ENCODE assay signal across 9 mouse cellular contexts in genomic region chr10:54117763-54118162, GRCm38 (mm10). TPM values are rescaled to one million over a fixed set of nuclear protein-coding genes. Genes with fewer than 3 reads are reported as not detected.
DNase-seq lines count a peak whose midpoint lies in the region; ATAC-seq and TF ChIP-seq lines count a peak whose summit lies in the region.
"Had no signal": no experiment of that assay in that cellular context is flagged by ENCODE, and none has a peak within 500 bp of the region (broad histone marks: within the 10 kb centered on the region; RNA-seq: fewer than 3 reads in every experiment).

No protein-coding gene starts in this region.

- H3K4me1 ChIP-seq in kidney, embryonic 14.5 days (ENCODE audit: control insufficient read depth, insufficient read depth, low read length), result no peaks in the 10 kb centered on the region
- no peaks in the 10 kb centered on the region for H3K4me1 ChIP-seq in liver, embryonic 15.5 days (replicated peaks)
- peaks cover 15% of the 10 kb centered on the region for H3K4me1 ChIP-seq in spleen, adult 2 months (ENCODE audit: control insufficient read depth, insufficient read depth, insufficient read length)
- H3K4me1 ChIP-seq: hindbrain, embryonic 15.5 days had no signal

- no peaks in the 10 kb centered on the region for H3K36me3 ChIP-seq in kidney, embryonic 14.5 days (ENCODE audit: control insufficient read depth, insufficient read depth, low read length)
- H3K36me3 ChIP-seq in liver, embryonic 15.5 days (replicated peaks), result no peaks in the 10 kb centered on the region
- no peaks in the 10 kb centered on the region for H3K36me3 ChIP-seq in spleen, adult 2 months (ENCODE audit: control insufficient read depth, insufficient read depth, low read length)
- H3K36me3 ChIP-seq: hindbrain, embryonic 15.5 days had no signal

- TF ChIP-seq POLR2A in spleen, adult 2 months (IDR thresholded peaks at IDR 0.05; ENCODE audit: low read depth, low read length), result no peak

- peak; percentile 86 for ATAC-seq in granulocyte monocyte progenitor cell, adult 5-6 weeks (replicated peaks; ENCODE audit: poor library complexity, severe bottlenecking)
- peak; percentile 66; the same call in 1 of the 2 replicates for ATAC-seq in kidney, embryonic 14.5 days (ENCODE audit: low FRiP score, low TSS enrichment)
- peak; percentile 51; the same call in 1 of the 2 replicates for ATAC-seq in liver, embryonic 15.5 days (ENCODE audit: insufficient read depth)

- H3K9me3 ChIP-seq in kidney, embryonic 14.5 days (ENCODE audit: control insufficient read depth, low read length), result no peaks in the 10 kb centered on the region
- H3K9me3 ChIP-seq in liver, embryonic 15.5 days (replicated peaks), result no peaks in the 10 kb centered on the region
- H3K9me3 ChIP-seq: hindbrain, embryonic 15.5 days had no signal

- WGBS in kidney, embryonic 14.5 days, result 63% methylated on average over 4 of the region's 4 CpGs
- 19% methylated on average over 4 of the region's 4 CpGs for WGBS in liver, embryonic 15.5 days (ENCODE audit: insufficient replicate concordance)
- 1% methylated on average over 4 of the region's 4 CpGs for WGBS in spleen, adult 2 months

- H3K4me2 ChIP-seq in kidney, embryonic 14.5 days (replicated peaks; ENCODE audit: low read depth, low read length), result no peak overlapping the region
- no peak overlapping the region for H3K4me2 ChIP-seq in liver, embryonic 15.5 days
- H3K4me2 ChIP-seq: hindbrain, embryonic 15.5 days had no signal

- no peaks in the 10 kb centered on the region for H3K27me3 ChIP-seq in kidney, embryonic 14.5 days (ENCODE audit: control insufficient read depth, insufficient read depth, low read length)
- no peaks in the 10 kb centered on the region for H3K27me3 ChIP-seq in liver, embryonic 15.5 days
- no peaks in the 10 kb centered on the region for H3K27me3 ChIP-seq in spleen, adult 2 months (ENCODE audit: control insufficient read depth, insufficient read depth, low read length)
- H3K27me3 ChIP-seq: hindbrain, embryonic 15.5 days had no signal

- no peak overlapping the region for H3K27ac ChIP-seq in kidney, embryonic 14.5 days (ENCODE audit: low read depth, low read length)
- H3K27ac ChIP-seq in liver, embryonic 15.5 days (replicated peaks), result no peak overlapping the region
- no peak overlapping the region for H3K27ac ChIP-seq in spleen, adult 2 months (ENCODE audit: insufficient read depth, low read length)
- H3K27ac ChIP-seq: hindbrain, embryonic 15.5 days had no signal

- no peak for TF ChIP-seq CTCF in spleen, adult 2 months (IDR thresholded peaks at IDR 0.05; ENCODE audit: extremely low read depth, insufficient read depth, insufficient read length, insufficient replicate concordance)

- H3K9ac ChIP-seq in kidney, embryonic 14.5 days (ENCODE audit: low read depth, low read length), result no peak overlapping the region
- H3K9ac ChIP-seq in liver, embryonic 15.5 days, result no peak overlapping the region
- H3K9ac ChIP-seq: hindbrain, embryonic 15.5 days had no signal

- H3K4me3 ChIP-seq in kidney, embryonic 14.5 days (ENCODE audit: low read length), result no peak overlapping the region
- no peak overlapping the region for H3K4me3 ChIP-seq in liver, embryonic 15.5 days (replicated peaks)
- H3K4me3 ChIP-seq in spleen, adult 2 months (ENCODE audit: extremely low read depth, insufficient read depth, insufficient read length), result no peak overlapping the region
- H3K4me3 ChIP-seq: hindbrain, embryonic 15.5 days had no signal

- peak; percentile 39 to 82 for DNase-seq in adrenal gland, adult (ENCODE audit: inconsistent age in 2 of 2, low spot score in 1 of 2)
- DNase-seq in adrenal gland, postnatal 4 days (ENCODE audit: low spot score in 2 of 2), result no peak
- peak; percentile 59 for DNase-seq in adrenal gland, adult 2 months
- peak; percentile 55 to 86 for DNase-seq in spleen, adult 2 months (ENCODE audit: low read depth in 1 of 2, low spot score in 2 of 2)
- no peak for DNase-seq in MN1 (ENCODE audit: low spot score)

RNA-seq across cellular contexts. Expression of gene Man1a, which starts 41.4 kb away (rescaled TPM):
- total RNA-seq in adrenal gland, postnatal 4 days (2021), result 10 to 100 TPM; 63.2 to 67.2 TPM
- total RNA-seq in adrenal gland, adult 2 months (2021), result 100 to 1,000 TPM in 1 of 2 experiments, 10 to 100 TPM in 1; 26.1 to 125 TPM
- 58.6 and 89.7 TPM in 2 replicates for polyA plus RNA-seq in adrenal gland, adult 2 months (2012; rRNA removed)
- 51.7 and 66.8 TPM in 2 replicates for total RNA-seq in granulocyte monocyte progenitor cell, adult 5-6 weeks (2014; fragmentation: Nextera tagmentation)
- 74.8 and 82.5 TPM in 2 replicates for total RNA-seq in granulocyte monocyte progenitor cell, adult 5-6 weeks (2017)
- 12.0 and 13.9 TPM in 2 replicates for polyA plus RNA-seq in kidney, embryonic 14.5 days (2014; fragmentation: Nextera tagmentation; extraction: Ambion mirVana)
- 12.0 and 14.4 TPM in 2 replicates for polyA plus RNA-seq in liver, embryonic 15.5 days (2015; fragmentation: Nextera tagmentation; extraction: Ambion mirVana)
- polyA plus RNA-seq in spleen, adult 2 months (2012; rRNA removed), result 35.7 and 54.1 TPM in 2 replicates

Comparison
In these comparisons a context has a peak if more than half of its experiments do, and no peak if none do; other contexts are left out.
1. DNase-seq: peak in adrenal gland, adult (2 of 2), adrenal gland, adult 2 months (single experiment) and spleen, adult 2 months (2 of 2); none in adrenal gland, postnatal 4 days (0 of 2) and MN1 (single experiment).
2. Peak in every context shown above with its lines, with median percentiles within 50 percentile points of each other: ATAC-seq.